Mouse (Mus musculus) spleen, adult 18-20 months (tissue): ENCODE results near the gene Gm20388.
A peak's percentile ranks its signal among the peaks of the same experiment; 100 is the strongest.

Source experiments
- DNase-seq, 2 experiments: peaks; one replicate each; pipeline ENCODE4 v3.0.0; 2022; ENCODE audit warnings: mixed read lengths in 2 of 2

Gm20388 gene

DNA sequence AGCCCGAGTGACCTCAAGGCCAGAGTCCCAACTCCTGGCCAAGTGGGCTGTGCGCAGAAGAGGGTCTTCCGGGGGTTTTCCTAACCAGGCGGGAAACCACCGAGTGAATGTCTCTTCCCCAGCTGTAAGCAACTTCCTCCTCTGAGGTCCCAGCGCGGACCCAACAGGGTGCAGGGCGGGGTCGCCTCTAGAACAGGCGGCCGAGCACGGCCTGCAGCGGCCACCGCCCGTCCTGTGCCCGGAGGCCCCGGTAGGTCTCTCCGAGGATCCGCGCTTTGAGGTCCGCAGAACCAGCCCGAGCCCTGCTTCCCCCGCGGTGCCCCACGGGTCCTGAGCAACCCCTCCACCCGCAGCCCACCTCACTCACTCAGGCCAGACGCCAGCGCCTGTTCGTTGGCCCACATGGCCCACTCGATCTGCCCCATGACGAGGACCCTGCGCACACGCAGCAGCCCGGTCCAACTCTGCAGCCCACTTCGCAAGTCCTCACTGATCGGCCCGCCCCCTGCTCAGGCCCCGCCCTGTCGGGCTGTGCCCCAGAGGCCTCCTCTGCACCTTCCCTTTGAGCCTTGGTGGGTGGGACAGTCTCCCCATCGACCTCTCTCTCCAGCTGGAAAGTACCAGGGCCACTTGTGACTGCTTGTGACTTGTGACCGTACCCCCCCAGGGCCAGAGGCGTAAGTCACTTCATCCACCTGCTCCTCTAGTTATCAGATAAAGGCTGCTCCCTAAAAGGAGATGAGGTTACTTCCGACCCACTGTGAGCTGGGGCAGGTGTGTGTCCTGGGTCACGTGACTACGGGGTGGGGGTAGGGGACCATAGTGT, 2522.0 kb downstream of the Gm20388 start, which contains the start of gene Cyba:
TSS of gene Cyba (minus strand) at position 488 of the 826 bp plus-strand sequence.
- peak; percentile 84 to 88 for DNase-seq

DNA sequence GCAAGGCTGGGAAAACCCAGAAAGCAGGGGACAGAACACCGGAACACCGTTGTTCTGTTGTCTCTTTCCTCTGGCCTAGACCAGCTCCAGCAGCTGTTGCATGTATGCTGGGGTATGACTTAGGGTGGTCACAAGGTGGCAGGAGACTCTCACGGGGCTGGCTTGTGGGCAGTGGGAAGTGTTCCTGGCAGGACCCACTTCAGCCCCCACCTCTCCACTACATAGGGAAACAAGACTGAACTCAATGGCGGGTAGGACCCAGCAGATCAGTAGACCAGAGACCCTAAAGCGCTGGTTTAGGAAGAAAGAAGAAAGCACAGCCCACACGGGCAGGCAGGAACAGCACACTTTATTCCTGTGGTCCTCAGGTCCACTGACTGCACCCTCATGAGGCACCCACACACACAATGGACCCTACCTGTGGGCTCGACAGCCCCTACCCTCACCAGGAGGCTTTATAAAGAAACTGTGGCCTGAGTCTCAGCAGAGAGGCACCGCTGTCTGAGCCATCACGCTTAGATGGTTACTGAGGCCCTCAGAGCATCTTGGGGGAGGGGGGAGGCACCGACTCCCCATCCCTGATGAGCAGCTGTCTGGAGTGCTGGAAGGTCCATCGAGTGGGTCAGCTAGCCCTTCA, 2522.7 kb downstream of the Gm20388 start:
- no peak for DNase-seq

- no peak for DNase-seq
Measured at GRCm38 (mm10) chr8:122435375-122435774, 2524.7 kb downstream of the Gm20388 start.

GRCm38 (mm10) chr8:122436146-122436545, 2525.5 kb downstream of the Gm20388 start:
- no peak for DNase-seq

DNA sequence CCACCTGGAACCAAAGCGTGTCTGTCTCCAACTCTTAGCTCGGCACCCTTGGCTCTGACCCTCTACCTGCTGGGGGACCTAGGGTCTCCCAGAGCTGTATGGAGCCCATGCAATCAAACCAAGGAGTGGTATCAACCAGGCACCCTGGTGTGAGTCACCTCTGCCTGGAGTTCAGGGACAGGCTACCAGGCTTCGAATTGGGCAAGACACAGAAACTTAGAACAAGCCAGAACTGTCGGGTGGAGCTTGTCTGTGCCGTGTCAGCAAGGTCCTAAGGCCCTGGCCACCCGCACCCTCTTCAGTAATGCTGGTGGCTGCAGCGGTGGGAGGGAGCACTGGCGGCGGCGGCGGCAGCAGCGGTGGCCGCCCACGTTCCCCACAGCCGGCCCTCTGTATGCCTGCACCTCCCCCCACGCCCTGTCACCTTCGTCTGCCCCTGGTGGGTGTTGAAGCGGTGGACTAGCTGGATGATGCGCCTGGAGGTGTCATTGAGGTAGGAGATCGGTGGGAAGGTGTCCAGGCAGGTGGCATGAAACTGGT, 2526.0 kb downstream of the Gm20388 start:
- no peak for DNase-seq

DNA sequence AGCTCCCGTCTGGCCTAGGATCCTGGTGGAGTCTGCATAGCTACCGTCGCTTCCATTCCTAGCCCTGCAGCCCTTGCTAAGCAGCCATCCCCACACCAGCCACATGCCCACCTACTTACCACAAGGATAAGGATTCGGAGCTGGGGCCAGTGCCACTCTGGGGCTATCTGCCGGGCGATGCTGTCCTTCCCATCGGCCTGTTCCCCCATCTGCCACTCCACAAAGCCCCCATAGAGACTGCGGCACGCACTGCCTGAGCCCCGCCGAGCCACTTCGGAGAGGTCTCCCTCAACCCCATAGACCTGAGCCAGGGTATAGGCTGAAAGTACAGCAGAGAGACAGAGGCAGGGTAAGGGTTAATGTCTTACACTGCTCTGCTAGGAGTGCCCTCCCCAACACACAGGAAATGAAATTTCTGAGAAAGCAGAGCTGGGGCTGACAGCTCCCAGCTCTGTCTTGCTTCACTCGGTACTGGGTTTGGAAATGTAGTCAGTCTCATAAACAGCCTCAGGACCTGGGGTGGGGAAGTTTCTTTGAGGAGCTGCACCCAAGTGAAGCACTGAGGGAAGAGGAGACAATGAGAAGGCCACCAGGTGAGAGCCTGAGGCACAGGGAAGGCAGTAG, 2527.2 kb downstream of the Gm20388 start:
- DNase-seq: no peak

DNA sequence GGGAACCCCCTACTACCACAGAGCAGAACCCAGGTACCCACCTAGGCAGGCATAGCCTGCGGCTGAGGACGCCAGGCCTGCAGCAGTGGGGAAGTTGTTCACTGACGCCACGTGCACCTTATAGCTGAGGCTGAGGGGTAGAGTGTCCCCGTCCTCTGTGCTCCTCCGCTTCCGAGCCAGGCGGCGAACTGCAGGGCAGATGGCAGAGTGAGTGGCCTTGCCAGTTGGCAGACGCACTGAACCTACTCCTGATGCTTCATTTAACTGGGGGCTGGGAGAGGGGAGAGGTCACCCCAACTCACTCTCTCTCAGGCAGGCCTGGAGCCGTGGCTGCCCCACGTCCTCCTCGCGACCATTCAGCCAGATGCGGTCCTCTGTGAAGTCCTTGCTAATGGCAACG, 2528.7 kb downstream of the Gm20388 start:
- DNase-seq: no peak

GRCm38 (mm10) chr8:122441326-122441725, 2530.7 kb downstream of the Gm20388 start:
- no peak for DNase-seq

DNA sequence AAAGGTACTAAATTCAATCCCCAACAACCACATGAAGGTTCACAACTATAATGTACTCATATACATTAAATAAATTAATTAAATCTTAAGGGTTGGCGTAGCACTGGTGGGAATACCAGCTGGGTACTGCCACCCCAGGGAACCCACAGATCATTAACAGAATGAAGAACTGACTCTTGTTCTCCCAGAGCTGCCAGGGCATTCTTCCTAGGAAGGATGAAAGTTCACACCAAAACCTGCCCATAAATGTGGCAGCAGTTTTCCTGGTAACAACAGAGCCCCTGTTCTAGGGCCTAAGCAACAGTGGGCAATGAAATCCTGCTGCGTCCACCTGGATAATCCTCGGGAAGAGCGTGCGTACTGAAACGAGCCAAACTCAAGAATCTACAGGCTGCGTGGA, 2531.7 kb downstream of the Gm20388 start:
- no peak for DNase-seq

DNA sequence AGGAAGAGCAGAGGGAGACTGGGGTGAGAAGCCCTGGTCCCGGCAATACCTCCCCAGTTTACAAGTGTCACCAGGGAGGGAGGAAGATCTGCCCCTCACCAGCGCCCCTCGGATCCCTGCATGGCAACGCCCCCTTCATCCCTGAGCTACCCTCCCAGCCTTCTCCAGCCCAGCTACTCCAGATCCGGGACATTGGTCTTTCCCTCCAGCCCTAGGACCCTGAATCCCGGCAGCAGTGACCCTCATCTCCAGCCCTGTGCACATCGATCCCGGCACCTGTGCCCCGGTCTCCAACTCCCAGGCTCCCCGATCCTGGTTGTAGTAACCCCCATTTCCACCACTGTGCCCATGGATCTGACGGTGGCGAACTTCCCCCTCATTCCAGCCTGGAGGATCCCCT, 2532.1 kb downstream of the Gm20388 start:
- DNase-seq: no peak

- peak; percentile 94 to 98 for DNase-seq
Measured at GRCm38 (mm10) chr8:122443262-122444006, 2532.8 kb downstream of the Gm20388 start, which contains the start of gene Mvd. TSS of gene Mvd (minus strand) at chr8:122443422.

GRCm38 (mm10) chr8:122444058-122444748, 2533.6 kb downstream of the Gm20388 start:
- DNase-seq: peak in 1 of 2 experiments; percentile 48

- DNase-seq: no peak
Measured at GRCm38 (mm10) chr8:122445203-122445602, 2534.6 kb downstream of the Gm20388 start.

GRCm38 (mm10) chr8:122451161-122451703, 2540.6 kb downstream of the Gm20388 start:
- no peak for DNase-seq

DNA sequence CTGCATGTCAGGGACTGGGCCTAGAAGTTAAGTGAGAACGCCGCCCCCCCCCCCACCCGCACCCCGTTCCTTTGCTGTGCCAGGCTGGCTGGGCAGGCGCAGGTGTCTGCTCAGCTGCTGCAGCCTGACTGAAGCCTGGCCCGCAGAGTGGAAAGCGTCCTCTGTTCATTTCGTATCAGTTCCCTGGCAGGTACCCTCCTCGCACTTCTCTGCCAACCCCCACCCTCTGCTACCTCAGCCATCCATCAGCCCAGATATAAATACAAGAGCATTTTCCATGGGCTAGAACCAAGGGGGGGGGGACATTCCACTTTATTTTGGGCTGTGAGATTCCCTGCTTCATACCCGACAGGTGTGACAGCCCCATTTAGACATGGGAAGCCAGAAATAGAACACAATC, 2541.5 kb downstream of the Gm20388 start:
- DNase-seq: no peak

- no peak for DNase-seq
Measured at GRCm38 (mm10) chr8:122454409-122454808, 2543.8 kb downstream of the Gm20388 start.

GRCm38 (mm10) chr8:122457171-122457570, 2546.5 kb downstream of the Gm20388 start:
- no peak for DNase-seq

DNA sequence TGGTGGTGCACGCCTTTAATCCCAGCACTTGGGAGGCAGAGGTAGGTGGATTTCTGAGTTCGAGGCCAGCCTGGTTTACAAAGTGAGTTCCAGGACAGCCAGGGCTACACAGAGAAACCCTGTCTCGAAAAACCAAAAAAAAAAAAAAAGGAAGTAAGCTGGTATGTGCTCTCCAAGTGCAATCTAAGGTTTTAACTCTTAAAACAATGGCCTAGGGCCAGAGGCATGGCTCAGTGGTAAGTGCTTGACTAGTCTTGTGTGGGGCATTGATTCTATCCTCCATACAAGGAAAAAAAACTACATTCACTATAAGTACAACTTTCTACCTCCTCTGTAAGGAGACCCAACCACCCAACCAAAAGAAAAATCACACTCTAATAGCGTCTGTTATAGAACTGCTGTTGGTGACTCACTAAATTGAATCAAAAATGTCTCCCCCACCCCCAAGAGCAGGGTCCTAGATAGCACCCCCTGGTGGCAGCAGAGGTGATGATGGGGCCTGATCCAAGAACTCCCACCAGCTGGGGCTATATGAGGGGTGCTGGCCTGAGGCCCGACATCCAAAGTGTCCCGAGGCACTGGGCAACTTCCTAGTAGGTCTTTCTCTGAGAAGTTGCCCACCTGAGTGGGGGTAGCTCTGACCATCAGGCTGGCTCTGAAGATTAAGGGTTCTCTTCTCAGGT, 2548.7 kb downstream of the Gm20388 start:
- peak in 1 of 2 experiments; percentile 60 for DNase-seq

- no peak for DNase-seq
Measured at GRCm38 (mm10) chr8:122459990-122460389, 2549.3 kb downstream of the Gm20388 start.

- peak; percentile 50 to 64 for DNase-seq
Measured at GRCm38 (mm10) chr8:122460524-122461472, 2550.2 kb downstream of the Gm20388 start, which contains the start of gene Snai3. TSS of gene Snai3 (minus strand) at chr8:122460733.
